Mouse (Mus musculus) neural tube, embryonic 14.5 days (tissue): Measurements from ENCODE around the gene Ip6k1. TPM values are rescaled to one million over a fixed set of nuclear protein-coding genes. Genes with fewer than 3 reads are reported as not detected.
A peak's percentile ranks its signal among the peaks of the same experiment; 100 is the strongest.

ENCODE experiments used
- ATAC-seq: fragments of 200-750 bp; cut with Nextera tagmentation; 2 replicates; pipeline ENCODE4 v1.8.0; 2017; ENCODE audit warnings: low read depth, mild to moderate bottlenecking, moderate TSS enrichment, moderate library complexity
- H3K27ac ChIP-seq: fragments of 300-500 bp; sonication (generic); 2 replicates; pipeline ENCODE4 v1.5.1; 2014; ENCODE audit warnings: low read depth, mild to moderate bottlenecking, control low read depth, low read length, moderate library complexity, mixed read lengths
- H3K27me3 ChIP-seq: fragments of 300-500 bp; sonication (generic); 2 replicates; pipeline ENCODE4 v1.6.1; 2014; ENCODE audit warnings: low read length; ENCODE audit not compliant: control insufficient read depth, insufficient read depth
- H3K36me3 ChIP-seq: fragments of 300-500 bp; sonication (generic); 2 replicates; pipeline ENCODE4 v1.6.1; 2014; ENCODE audit warnings: low read length, mixed read lengths; ENCODE audit not compliant: control insufficient read depth, insufficient read depth
- H3K4me1 ChIP-seq: fragments of 300-500 bp; sonication (generic); 2 replicates; pipeline ENCODE4 v1.6.1; 2014; ENCODE audit warnings: low read length; ENCODE audit not compliant: control insufficient read depth, insufficient read depth
- H3K4me2 ChIP-seq: fragments of 300-500 bp; sonication (generic); 2 replicates; pipeline ENCODE4 v1.6.1; 2014; ENCODE audit warnings: mild to moderate bottlenecking, low read depth, low read length, control low read depth
- H3K4me3 ChIP-seq: fragments of 300-500 bp; sonication (generic); 2 replicates; pipeline ENCODE4 v1.5.1; 2014; ENCODE audit warnings: low read depth, low read length, control low read depth, mixed read lengths
- H3K9ac ChIP-seq: fragments of 300-500 bp; sonication (generic); replicated peaks from 2 replicates; pipeline ENCODE4 v1.6.1; 2014; ENCODE audit warnings: low read depth, mild to moderate bottlenecking, control low read depth, low read length, mixed read lengths
- H3K9me3 ChIP-seq: fragments of 300-500 bp; sonication (generic); 2 replicates; pipeline ENCODE4 v1.6.1; 2016; ENCODE audit warnings: low read length; ENCODE audit not compliant: control insufficient read depth
- WGBS: fragments of 180-500 bp; shearing (Covaris S2); extraction: QIAGEN DNeasy Blood & Tissue Kit; methylation state at CpG from one replicate; pipeline ENCODE4 v1.1.7; 2014; 5-methylcytosine and 5-hydroxymethylcytosine counted together
- polyA plus RNA-seq: library from polyadenylated mRNA; unstranded; fragments of >200 nt; fragmentation: Nextera tagmentation; extraction: Ambion mirVana; gene quantifications from 2 replicates; pipeline ENCODE4 v1.2.1, GENCODE M21; 2014

Ip6k1 gene
- polyA plus RNA-seq, 1 experiment from 2014 or later: 53.6 TPM

DNA sequence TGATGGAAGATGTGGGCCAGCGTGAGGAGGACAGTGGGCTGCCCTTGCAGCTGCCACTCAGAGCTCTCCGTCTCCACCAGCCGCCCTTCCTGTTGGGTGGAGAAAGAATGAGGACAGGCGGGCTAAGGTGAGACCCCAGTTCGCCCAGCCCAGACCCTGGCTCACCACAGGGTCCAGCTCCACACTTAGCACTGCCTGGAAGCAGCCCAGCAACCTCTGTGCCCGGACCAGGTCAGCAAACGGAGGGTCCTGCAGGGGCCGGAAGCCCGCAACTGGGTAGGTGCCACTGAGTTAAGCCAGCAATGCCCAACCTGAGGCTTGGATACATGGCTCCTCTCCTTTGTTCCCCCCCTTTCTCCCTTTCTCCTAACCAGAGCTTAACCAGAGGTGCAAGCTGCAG lies 66.7 kb downstream of the Ip6k1 start:
- no peak overlapping the region for H3K9ac ChIP-seq
- no peak overlapping the region for H3K4me3 ChIP-seq
- H3K4me2 ChIP-seq: no peak overlapping the region
- peaks cover 8% of the 10 kb centered on the region; the same call in 1 of the 2 replicates for H3K36me3 ChIP-seq
- H3K27ac ChIP-seq: no peak overlapping the region
- ATAC-seq: no peak
- WGBS: 90% methylated on average over 9 of the region's 9 CpGs
- H3K27me3 ChIP-seq: no peaks in the 10 kb centered on the region
- no peaks in the 10 kb centered on the region for H3K9me3 ChIP-seq
- no peaks in the 10 kb centered on the region for H3K4me1 ChIP-seq

DNA sequence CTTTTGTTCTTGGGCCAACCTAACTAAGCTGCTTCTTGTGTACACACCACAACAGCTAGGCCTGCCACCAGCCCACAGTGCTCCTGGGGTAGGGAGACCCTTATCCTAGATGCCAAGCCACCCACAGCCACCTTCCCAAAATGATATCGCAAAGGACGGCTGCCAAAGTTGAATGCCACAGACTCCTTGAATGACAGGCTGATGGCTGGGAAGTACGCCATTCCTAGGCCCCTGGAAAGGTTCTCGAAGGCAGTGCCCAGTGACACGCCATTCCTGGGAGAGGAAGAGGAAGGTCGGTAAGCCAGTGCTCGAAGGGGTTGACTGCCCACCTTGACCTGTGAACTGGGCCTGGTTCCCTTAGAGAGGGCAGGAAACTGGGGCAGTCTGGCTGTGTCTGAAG lies 67.2 kb downstream of the Ip6k1 start:
- Histone ChIP-seq H3K27ac (no peak overlapping the region), H3K4me1 (no peaks in the 10 kb centered on the region), H3K36me3 (peaks cover 7% of the 10 kb centered on the region; the same call in 1 of the 2 replicates), H3K9me3 (no peaks in the 10 kb centered on the region), H3K9ac (no peak overlapping the region), H3K4me2 (no peak overlapping the region), H3K4me3 (no peak overlapping the region), H3K27me3 (no peaks in the 10 kb centered on the region)
- no peak for ATAC-seq
- 90% methylated on average over 7 of the region's 7 CpGs for WGBS

DNA sequence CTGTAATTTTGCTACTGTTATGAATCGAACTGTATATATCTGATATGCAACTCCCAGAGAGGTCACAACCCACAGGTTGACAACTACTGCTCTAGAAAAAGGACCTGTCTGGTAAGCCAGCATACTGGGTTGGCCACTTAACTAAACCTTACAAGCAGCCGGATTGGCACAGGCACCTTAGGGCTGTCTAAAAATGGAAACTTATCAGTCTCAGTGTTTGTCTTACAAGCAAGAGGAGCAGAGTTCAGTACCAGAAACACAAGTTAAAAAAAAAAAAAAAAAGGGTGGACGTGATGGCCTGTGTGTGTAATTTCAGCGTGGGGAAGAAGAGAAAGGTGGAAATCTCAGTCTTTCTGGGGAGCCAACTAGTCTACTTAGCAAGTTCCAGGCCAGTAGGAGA lies 69.5 kb downstream of the Ip6k1 start:
- no peaks in the 10 kb centered on the region for H3K27me3 ChIP-seq
- WGBS: 85% methylated on average over 4 of the region's 4 CpGs
- ATAC-seq: no peak
- no peak overlapping the region for H3K9ac ChIP-seq
- H3K4me3 ChIP-seq: no peak overlapping the region
- no peak overlapping the region for H3K4me2 ChIP-seq
- H3K27ac ChIP-seq: no peak overlapping the region
- no peaks in the 10 kb centered on the region for H3K4me1 ChIP-seq
- H3K36me3 ChIP-seq: peaks cover 7% of the 10 kb centered on the region; the same call in 1 of the 2 replicates
- H3K9me3 ChIP-seq: no peaks in the 10 kb centered on the region

DNA sequence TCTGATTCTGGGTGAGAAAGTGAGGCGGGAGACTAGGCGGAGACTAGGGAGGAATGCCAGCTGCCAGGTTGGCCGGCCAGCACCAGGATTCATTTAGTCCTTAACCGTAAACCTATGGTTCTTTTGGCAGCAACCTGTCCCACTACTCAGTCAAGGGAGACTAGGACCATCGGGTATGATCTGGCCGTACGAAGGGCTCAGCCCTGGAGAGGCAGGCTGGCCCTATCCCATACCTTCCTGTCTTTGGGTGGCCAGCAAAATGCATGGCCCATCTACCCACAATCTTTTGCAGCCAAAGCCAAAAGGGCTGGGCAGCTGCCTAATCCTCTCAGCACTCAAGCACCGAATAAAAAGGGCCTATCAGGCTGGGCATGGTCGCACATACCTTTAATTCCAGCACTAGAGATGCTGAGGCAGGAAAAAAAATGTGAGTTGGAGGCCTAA lies 70.2 kb downstream of the Ip6k1 start:
- ATAC-seq: no peak
- no peak overlapping the region for H3K9ac ChIP-seq
- H3K4me1 ChIP-seq: no peaks in the 10 kb centered on the region
- no peaks in the 10 kb centered on the region for H3K9me3 ChIP-seq
- H3K4me2 ChIP-seq: no peak overlapping the region
- WGBS: 80% methylated on average over 9 of the region's 9 CpGs
- H3K27ac ChIP-seq: no peak overlapping the region
- H3K36me3 ChIP-seq: peaks cover 7% of the 10 kb centered on the region; the same call in 1 of the 2 replicates
- H3K27me3 ChIP-seq: no peaks in the 10 kb centered on the region
- H3K4me3 ChIP-seq: no peak overlapping the region

DNA sequence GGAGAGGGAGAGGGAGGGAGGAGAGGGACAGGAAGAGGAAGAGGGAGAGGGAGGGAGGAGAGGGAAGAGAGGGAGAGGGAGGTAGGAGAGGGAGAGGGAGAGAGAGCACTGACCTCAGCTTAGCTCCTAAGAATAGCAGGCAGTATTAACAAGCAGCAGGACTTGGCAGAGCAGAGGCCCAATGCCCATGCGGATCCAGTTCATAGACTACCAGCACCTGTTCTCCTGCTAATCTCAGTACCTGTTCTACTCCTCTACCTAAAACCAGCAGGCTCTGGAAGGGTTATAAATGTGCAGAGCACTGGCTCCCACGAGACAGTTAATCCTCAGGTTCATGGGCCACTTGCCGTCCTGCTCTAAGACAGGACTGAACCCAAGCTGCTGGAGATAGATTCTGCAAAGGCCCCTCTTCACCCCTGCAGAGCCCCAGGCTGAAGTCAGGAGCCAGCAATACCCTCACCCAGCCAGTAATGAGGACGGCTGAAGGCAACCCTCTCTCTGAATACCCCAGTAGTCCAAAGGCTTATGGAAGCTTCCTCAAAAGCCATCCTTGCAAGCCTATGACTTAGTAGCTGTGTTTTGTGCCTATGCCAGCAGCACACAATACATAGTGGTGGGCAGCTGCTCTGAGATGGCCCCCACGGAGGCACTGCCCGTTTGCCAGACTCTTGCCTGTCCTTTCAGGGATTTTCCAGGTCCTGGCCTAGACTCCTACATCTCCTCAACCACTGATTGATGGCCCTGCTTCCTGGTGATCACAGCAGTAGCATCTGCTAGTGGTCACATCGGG lies 71.0 kb downstream of the Ip6k1 start:
- no peak for ATAC-seq
- Histone ChIP-seq H3K4me2 (no peak overlapping the region), H3K4me3 (no peak overlapping the region), H3K36me3 (peaks cover 7% of the 10 kb centered on the region; the same call in 1 of the 2 replicates), H3K4me1 (peaks cover 2% of the 10 kb centered on the region), H3K9me3 (no peaks in the 10 kb centered on the region), H3K27me3 (no peaks in the 10 kb centered on the region), H3K9ac (no peak overlapping the region), H3K27ac (no peak overlapping the region)
- WGBS: 70% methylated on average over 7 of the region's 7 CpGs

DNA sequence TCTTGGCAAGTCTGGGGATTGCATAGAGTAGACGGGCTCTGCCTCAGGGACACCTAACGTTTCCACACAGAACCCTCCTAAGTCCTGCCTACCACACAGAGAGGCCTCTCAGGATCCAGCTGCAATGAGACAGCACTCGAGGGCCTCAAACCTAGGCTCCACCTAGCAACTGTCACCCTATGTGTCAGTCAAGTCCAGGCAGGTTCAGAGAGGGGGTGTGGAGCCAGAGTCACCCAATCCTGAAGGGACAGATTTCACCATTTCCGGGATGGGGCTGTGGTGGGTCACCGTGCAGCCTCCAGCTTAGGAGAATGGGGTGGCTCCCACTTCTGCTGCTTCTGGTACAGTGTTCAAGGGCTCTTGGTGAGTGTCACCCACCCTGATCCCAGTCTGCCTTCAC lies 77.9 kb downstream of the Ip6k1 start, which contains the start of gene Mst1:
Gene Mst1 (plus strand): TSS at position 269 of the 400 bp plus-strand sequence.
- no peak within 1 kb of the TSS for H3K27ac ChIP-seq

DNA sequence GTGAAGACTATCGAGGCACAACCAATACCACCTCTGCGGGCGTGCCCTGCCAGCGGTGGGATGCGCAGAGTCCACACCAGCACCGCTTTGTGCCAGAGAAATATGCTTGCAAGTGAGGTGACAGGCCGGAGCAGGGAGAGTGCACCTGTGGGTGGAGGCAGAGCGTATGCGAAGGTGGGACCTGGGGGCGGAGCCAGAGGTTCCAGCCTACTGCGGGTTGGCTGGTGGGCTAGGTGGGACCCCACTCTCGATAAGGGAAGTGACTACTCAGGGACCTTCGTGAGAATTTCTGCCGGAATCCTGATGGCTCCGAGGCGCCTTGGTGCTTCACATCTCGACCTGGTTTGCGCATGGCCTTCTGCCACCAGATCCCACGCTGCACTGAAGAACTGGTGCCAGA lies 80.2 kb downstream of the Ip6k1 start:
- H3K4me2 ChIP-seq: no peak overlapping the region
- H3K9me3 ChIP-seq: no peaks in the 10 kb centered on the region
- H3K4me3 ChIP-seq: no peak overlapping the region
- H3K36me3 ChIP-seq: peaks cover 25% of the 10 kb centered on the region
- peaks cover 13% of the 10 kb centered on the region for H3K27me3 ChIP-seq
- no peak overlapping the region for H3K27ac ChIP-seq
- peaks cover 7% of the 10 kb centered on the region for H3K4me1 ChIP-seq
- H3K9ac ChIP-seq: 0 out of 2 replicates have a peak overlapping the region, but pooled peaks have one; percentile 16
- no peak for ATAC-seq
- WGBS: 8% methylated on average over 19 of the region's 19 CpGs

More for the DNA sequence above, 77.9 kb downstream of the Ip6k1 start, which contains the start of gene Mst1:
- Histone ChIP-seq H3K27me3 (peaks cover 13% of the 10 kb centered on the region), H3K9ac (peak within 1 kb of the TSS; percentile 89; the same call in 1 of the 2 replicates), H3K4me1 (peaks cover 7% of the 10 kb centered on the region), H3K36me3 (peaks cover 6% of the 10 kb centered on the region; the same call in 1 of the 2 replicates), H3K4me3 (peak within 1 kb of the TSS; percentile 87), H3K4me2 (peak within 1 kb of the TSS; percentile 93), H3K9me3 (no peaks in the 10 kb centered on the region)
- WGBS: 80% methylated on average over 5 of the region's 5 CpGs
- no peak for ATAC-seq

DNA sequence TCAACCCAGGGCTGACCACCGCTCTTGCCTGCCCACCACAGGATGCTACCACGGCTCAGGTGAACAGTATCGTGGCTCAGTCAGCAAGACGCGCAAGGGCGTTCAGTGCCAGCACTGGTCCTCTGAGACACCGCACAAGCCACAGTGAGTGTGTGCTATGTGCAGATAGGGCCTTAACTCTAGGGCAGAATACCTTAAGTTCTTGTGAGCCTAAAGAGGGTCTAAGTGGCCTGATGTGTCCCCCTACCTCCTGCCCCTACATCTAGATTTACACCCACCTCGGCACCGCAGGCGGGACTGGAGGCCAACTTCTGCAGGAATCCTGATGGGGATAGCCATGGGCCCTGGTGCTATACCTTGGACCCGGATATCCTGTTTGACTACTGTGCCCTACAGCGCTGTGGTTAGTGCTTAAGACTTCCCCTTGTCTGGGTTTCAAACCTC lies 80.7 kb downstream of the Ip6k1 start, which contains the start of gene Rnf123:
Gene Rnf123 (minus strand): TSS at position 359 of the 444 bp plus-strand sequence.
- 0 out of 2 replicates have a peak within 1 kb of the TSS, but pooled peaks have one; percentile 16 for H3K9ac ChIP-seq
- no peaks in the 10 kb centered on the region for H3K9me3 ChIP-seq
- H3K4me2 ChIP-seq: no peak within 1 kb of the TSS
- peaks cover 7% of the 10 kb centered on the region for H3K4me1 ChIP-seq
- peaks cover 30% of the 10 kb centered on the region for H3K36me3 ChIP-seq
- H3K27ac ChIP-seq: no peak within 1 kb of the TSS
- peaks cover 13% of the 10 kb centered on the region for H3K27me3 ChIP-seq
- no peak within 1 kb of the TSS for H3K4me3 ChIP-seq
- WGBS: 33% methylated on average over 12 of the region's 12 CpGs
- no peak for ATAC-seq

DNA sequence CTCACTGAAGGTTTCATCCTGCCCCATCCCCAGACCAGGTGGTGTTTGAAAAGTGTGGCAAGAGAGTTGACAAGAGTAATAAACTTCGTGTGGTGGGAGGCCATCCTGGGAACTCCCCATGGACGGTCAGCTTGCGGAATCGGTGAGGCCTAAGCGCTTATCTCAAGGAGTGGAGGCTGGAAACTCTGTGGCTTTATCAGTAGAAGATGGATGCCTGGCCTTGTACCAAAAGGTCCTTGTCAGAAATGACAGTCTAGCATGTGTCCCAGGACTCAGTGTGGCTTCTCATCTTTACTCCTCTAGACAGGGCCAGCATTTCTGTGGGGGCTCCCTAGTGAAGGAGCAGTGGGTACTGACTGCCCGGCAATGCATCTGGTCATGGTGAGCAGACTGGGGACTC lies 81.3 kb downstream of the Ip6k1 start:
- Histone ChIP-seq H3K4me1 (peaks cover 2% of the 10 kb centered on the region), H3K4me3 (no peak overlapping the region), H3K36me3 (peaks cover 35% of the 10 kb centered on the region), H3K9ac (no peak overlapping the region), H3K4me2 (no peak overlapping the region), H3K27ac (no peak overlapping the region), H3K27me3 (peaks cover 13% of the 10 kb centered on the region), H3K9me3 (no peaks in the 10 kb centered on the region)
- no peak for ATAC-seq
- 82% methylated on average over 6 of the region's 6 CpGs for WGBS
